Mouse (Mus musculus) WW6 (cell line): ENCODE data around the gene Cym.

ENCODE experiments used
- DNase-seq: peaks from one replicate; pipeline ENCODE4 v3.0.0-alpha.2; 2013; ENCODE audit warnings: low read depth, low spot score

The Cym gene

GRCm38 (mm10) chr3:107171964-107172363, 49.6 kb downstream of the Cym start:
- DNase-seq, result no peak

GRCm38 (mm10) chr3:107169552-107169951, 52.0 kb downstream of the Cym start:
- DNase-seq, result no peak

GRCm38 (mm10) chr3:107162741-107163140, 58.8 kb downstream of the Cym start:
- DNase-seq, result no peak
